Mouse (Mus musculus) T-cell, adult 2 months (primary cell): ENCODE measurements around the gene Ahnak.
"Not testable (repeated sequence)": the region's sequence is repeated elsewhere in the genome, so short reads cannot be mapped to it uniquely, and the experiment has no call there.

Experiments
- DNase-seq: peaks from one replicate; pipeline ENCODE4 v3.0.0; 2022; ENCODE audit warnings: low spot score

Ahnak gene

GRCm38 (mm10) chr19:9041074-9041473, 52.0 kb downstream of the Ahnak start:
- DNase-seq, result no peak

GRCm38 (mm10) chr19:9043123-9043522, 54.0 kb downstream of the Ahnak start:
- no peak for DNase-seq

- no peak for DNase-seq
Measured at GRCm38 (mm10) chr19:9044291-9044690, 55.2 kb downstream of the Ahnak start.

- no peak for DNase-seq
Measured at GRCm38 (mm10) chr19:9047207-9047945, 58.3 kb downstream of the Ahnak start.

GRCm38 (mm10) chr19:9047946-9048387, 58.9 kb downstream of the Ahnak start:
- DNase-seq, result no peak

- no peak for DNase-seq
Measured at GRCm38 (mm10) chr19:9048981-9049687, 60.0 kb downstream of the Ahnak start.

- DNase-seq, result no peak
Measured at GRCm38 (mm10) chr19:9050294-9051229, 61.5 kb downstream of the Ahnak start.

GRCm38 (mm10) chr19:9051985-9052384, 62.9 kb downstream of the Ahnak start:
- DNase-seq, result not testable (repeated sequence)

GRCm38 (mm10) chr19:9052803-9053431, 63.8 kb downstream of the Ahnak start:
- DNase-seq, result peak; percentile 60

- peak; percentile 76 for DNase-seq
Measured at GRCm38 (mm10) chr19:9055153-9055552, 66.1 kb downstream of the Ahnak start.

- DNase-seq, result peak; percentile 71
Measured at GRCm38 (mm10) chr19:9055703-9056355, 66.7 kb downstream of the Ahnak start.

- DNase-seq, result no peak
Measured at GRCm38 (mm10) chr19:9057679-9058078, 68.6 kb downstream of the Ahnak start.

GRCm38 (mm10) chr19:9058331-9058884, 69.3 kb downstream of the Ahnak start:
- no peak for DNase-seq

- DNase-seq, result no peak
Measured at GRCm38 (mm10) chr19:9058944-9059343, 69.9 kb downstream of the Ahnak start.

- DNase-seq, result no peak
Measured at GRCm38 (mm10) chr19:9059391-9059790, 70.3 kb downstream of the Ahnak start.

GRCm38 (mm10) chr19:9060103-9060502, 71.0 kb downstream of the Ahnak start:
- DNase-seq, result no peak

GRCm38 (mm10) chr19:9061221-9061893, 72.3 kb downstream of the Ahnak start:
- no peak for DNase-seq

GRCm38 (mm10) chr19:9062822-9063221, 73.7 kb downstream of the Ahnak start:
- DNase-seq, result no peak

- no peak for DNase-seq
Measured at GRCm38 (mm10) chr19:9063831-9064230, 74.7 kb downstream of the Ahnak start.
